Mouse (Mus musculus): ENCODE measurements around the gene Fgr. TPM values are rescaled to one million over a fixed set of nuclear protein-coding genes. Genes with fewer than 3 reads are reported as not detected.

The Fgr gene
- total and polyA plus RNA-seq, 3 experiments: 0.05 TPM; not detected in 2

DNA sequence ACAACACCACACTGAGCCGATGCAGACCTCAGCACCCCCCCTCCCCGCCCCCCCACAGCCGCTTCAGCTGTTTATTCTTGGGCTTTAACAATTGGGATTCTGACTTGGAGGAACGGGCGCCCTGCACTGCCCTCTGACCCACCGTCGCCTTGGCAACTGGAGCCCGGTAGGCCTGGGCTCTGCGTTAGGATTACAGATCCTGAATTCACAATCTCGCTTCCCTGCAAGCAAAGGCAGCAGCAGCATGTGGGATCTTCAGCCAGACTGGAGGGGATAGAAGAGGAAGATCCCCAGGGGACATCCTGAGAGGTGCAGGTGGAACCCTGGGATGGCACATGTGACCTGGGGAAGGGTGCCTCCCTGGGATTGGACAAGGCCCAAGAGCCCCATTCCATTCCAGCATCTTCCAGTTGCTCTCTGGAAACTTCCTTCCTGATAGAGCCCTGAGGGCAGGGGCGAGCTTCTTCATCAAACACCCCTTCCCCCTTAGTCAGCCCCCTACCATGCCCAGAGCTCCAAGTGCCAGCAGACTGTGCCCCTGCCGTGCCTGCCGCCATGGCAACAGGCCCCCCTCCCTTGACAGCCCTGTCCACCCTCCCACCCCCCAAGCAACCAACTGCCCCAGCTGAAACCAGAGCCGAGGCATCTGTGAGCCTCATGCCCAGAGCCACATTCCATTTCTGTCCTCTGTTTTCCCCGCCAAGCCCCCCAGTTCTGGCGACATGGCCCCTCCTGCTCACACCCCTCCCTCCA is 73.6 kb downstream of the Fgr start:
- DNase-seq (ENCODE audit: low spot score) (no peak), ATAC-seq (ENCODE audit: extremely low read depth, insufficient number of reproducible peaks, low FRiP score, poor library complexity, severe bottlenecking) (no peak)
- TF ChIP-seq GATA1 (IDR thresholded peaks at IDR 0.05; ENCODE audit: borderline replicate concordance, low read length) (no peak), GATA2 (IDR thresholded peaks at IDR 0.05; ENCODE audit: borderline replicate concordance, low read depth, low read length) (no peak), TAL1 (conservative IDR thresholded peaks at IDR 0.05; ENCODE audit: low read depth, low read length) (no peak), POLR2AphosphoS5 (IDR thresholded peaks at IDR 0.05; ENCODE audit: insufficient replicate concordance, low read depth, low read length) (no peak), CTCF (IDR thresholded peaks at IDR 0.05; ENCODE audit: low read depth, low read length) (no peak)
- H3K9me3 ChIP-seq (replicated peaks): no peaks in the 10 kb centered on the region
- H3K36me3 ChIP-seq (replicated peaks): peaks cover 3% of the 10 kb centered on the region
- H3K4me1 ChIP-seq (ENCODE audit: insufficient read depth, low read depth, low read length): peaks cover 55% of the 10 kb centered on the region
- no peak overlapping the region for H3K4me3 ChIP-seq (ENCODE audit: low read depth, low read length)
- peaks cover 57% of the 10 kb centered on the region; the same call in 1 of the 2 replicates for H3K27me3 ChIP-seq (ENCODE audit: insufficient read depth, low read length)

DNA sequence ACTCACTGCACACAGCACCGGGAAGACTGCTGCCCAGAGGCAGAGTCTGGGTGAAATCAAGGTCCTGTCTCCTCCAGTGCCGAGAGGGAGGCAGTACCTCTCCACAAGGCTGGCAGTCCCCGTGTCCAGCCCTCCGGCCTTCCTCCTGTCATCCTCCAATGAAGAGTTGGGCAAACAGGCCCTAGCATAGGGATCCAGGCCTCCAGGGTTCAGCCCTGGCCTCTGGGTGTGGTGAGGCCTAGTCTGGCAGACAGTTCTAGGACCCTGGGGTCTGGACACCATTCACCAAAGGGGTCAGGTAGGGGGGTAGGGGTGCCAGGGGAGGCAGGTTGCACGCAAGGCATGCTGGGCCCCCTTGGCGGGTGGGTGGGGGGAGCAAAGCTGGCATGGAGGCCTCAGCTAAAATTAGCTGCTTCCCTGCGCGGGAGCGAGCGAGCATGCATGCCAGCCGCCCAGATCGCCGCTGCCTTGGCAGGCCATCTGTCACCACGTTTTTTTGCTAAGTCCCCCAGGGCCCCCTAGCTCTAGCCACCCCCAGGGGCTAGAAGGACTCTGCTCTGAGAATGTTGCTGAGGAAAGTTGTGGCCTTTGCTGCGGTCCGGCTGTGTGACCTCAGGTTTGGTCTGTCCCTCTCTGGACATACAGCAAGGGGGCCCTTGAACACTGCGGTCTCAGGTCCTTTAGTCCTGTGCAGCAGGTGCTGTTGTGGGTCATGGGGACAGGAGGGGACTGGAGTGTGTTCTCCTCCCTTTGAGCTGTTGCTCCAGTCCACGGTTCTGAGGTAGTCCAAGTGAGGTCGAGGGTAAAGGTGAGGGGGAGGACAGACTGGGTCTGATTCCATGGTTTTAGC is 75.4 kb downstream of the Fgr start:
- ATAC-seq (ENCODE audit: extremely low read depth, insufficient number of reproducible peaks, low FRiP score, poor library complexity, severe bottlenecking): no peak
- peaks cover 8% of the 10 kb centered on the region for H3K36me3 ChIP-seq (replicated peaks)
- DNase-seq (ENCODE audit: low spot score): no peak
- TF ChIP-seq CTCF (IDR thresholded peaks at IDR 0.05; ENCODE audit: low read depth, low read length) (no peak), POLR2AphosphoS5 (IDR thresholded peaks at IDR 0.05; ENCODE audit: insufficient replicate concordance, low read depth, low read length) (no peak), GATA2 (IDR thresholded peaks at IDR 0.05; ENCODE audit: borderline replicate concordance, low read depth, low read length) (no peak), TAL1 (conservative IDR thresholded peaks at IDR 0.05; ENCODE audit: low read depth, low read length) (no peak), GATA1 (IDR thresholded peaks at IDR 0.05; ENCODE audit: borderline replicate concordance, low read length) (no peak)
- peaks cover 45% of the 10 kb centered on the region for H3K4me1 ChIP-seq (ENCODE audit: insufficient read depth, low read depth, low read length)
- peaks cover 46% of the 10 kb centered on the region; the same call in 1 of the 2 replicates for H3K27me3 ChIP-seq (ENCODE audit: insufficient read depth, low read length)
- no peaks in the 10 kb centered on the region for H3K9me3 ChIP-seq (replicated peaks)
- no peak overlapping the region for H3K4me3 ChIP-seq (ENCODE audit: low read depth, low read length)

DNA sequence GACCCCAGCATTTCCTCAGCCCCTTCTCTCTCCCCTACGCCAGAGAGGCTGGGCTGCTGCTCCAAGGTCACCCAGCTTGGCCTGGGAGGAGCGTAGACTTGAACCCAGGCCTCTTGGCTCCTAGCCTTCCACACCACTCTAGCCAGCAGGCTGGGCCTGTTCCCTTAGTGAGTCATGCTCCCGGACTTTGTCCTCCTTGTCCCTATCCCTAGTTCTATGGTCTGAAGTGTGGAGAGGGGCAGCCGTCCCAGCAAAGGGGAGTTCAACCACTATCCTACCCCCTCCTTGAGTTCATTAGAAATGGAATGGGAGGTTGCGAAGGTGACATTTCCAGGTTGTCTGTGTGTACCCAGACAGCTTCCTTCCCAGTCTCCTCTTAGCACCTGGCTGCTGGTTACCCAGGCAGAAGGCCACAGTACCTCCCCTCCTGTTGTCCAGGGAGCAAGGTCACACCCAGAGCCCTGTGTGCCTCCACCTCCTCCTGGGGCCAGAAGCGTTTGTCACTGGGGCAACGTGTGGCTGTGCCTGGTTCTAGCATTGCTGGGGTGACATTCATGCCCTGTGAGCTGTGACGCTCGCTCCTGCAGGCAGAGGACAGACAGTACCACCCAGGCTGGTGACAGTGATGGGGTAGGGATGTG is 76.4 kb downstream of the Fgr start:
- H3K4me3 ChIP-seq (ENCODE audit: low read depth, low read length): no peak overlapping the region
- H3K27me3 ChIP-seq (ENCODE audit: insufficient read depth, low read length): peaks cover 36% of the 10 kb centered on the region; the same call in 1 of the 2 replicates
- ATAC-seq (ENCODE audit: extremely low read depth, insufficient number of reproducible peaks, low FRiP score, poor library complexity, severe bottlenecking) (no peak), DNase-seq (ENCODE audit: low spot score) (no peak)
- peaks cover 48% of the 10 kb centered on the region for H3K4me1 ChIP-seq (ENCODE audit: insufficient read depth, low read depth, low read length)
- H3K9me3 ChIP-seq (replicated peaks): no peaks in the 10 kb centered on the region
- TF ChIP-seq GATA2 (IDR thresholded peaks at IDR 0.05; ENCODE audit: borderline replicate concordance, low read depth, low read length) (no peak), POLR2AphosphoS5 (IDR thresholded peaks at IDR 0.05; ENCODE audit: insufficient replicate concordance, low read depth, low read length) (no peak), TAL1 (conservative IDR thresholded peaks at IDR 0.05; ENCODE audit: low read depth, low read length) (no peak), CTCF (IDR thresholded peaks at IDR 0.05; ENCODE audit: low read depth, low read length) (no peak), GATA1 (IDR thresholded peaks at IDR 0.05; ENCODE audit: borderline replicate concordance, low read length) (no peak)
- H3K36me3 ChIP-seq (replicated peaks): peaks cover 14% of the 10 kb centered on the region

DNA sequence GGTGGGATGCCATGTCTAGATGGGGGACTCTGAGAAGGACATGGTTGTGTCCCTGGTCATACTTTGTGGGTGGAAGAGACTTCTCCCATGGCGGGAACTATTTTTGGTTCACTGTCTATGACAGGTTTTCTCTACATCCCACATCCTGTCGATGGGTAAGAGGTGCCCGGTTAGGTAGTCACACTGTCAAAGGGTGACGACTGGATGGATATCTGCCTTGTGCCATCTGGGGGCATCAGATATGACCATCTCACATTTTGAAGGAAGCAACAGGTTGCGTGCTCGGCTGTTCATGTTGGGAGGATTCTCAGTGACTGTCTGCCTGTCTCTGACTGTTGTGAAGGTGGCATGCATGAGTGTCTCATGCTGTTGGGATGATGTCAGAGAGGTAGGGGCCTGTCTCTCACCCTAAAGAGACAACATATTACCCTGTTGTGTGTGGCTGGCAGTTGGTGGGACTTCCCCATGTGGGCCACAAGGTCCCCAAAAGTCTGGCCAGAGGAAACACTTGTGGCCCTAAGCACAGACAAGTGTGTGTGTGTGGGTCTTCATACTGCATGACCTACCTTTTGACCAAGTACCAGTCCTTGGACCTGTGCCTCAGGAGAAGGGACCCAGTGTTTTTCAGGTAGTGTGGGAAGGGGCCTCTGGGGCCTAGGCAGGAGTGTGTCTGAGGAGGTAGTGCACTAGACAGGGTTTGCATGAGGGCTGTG is 77.1 kb downstream of the Fgr start:
- Histone ChIP-seq H3K4me1 (ENCODE audit: insufficient read depth, low read depth, low read length) (peaks cover 48% of the 10 kb centered on the region), H3K9me3 (replicated peaks) (no peaks in the 10 kb centered on the region), H3K36me3 (replicated peaks) (peaks cover 21% of the 10 kb centered on the region), H3K27me3 (ENCODE audit: insufficient read depth, low read length) (peaks cover 32% of the 10 kb centered on the region; the same call in 1 of the 2 replicates), H3K4me3 (ENCODE audit: low read depth, low read length) (no peak overlapping the region)
- no peak for DNase-seq (ENCODE audit: low spot score)
- ATAC-seq (ENCODE audit: extremely low read depth, insufficient number of reproducible peaks, low FRiP score, poor library complexity, severe bottlenecking): no peak
- TF ChIP-seq CTCF (IDR thresholded peaks at IDR 0.05; ENCODE audit: low read depth, low read length) (no peak), POLR2AphosphoS5 (IDR thresholded peaks at IDR 0.05; ENCODE audit: insufficient replicate concordance, low read depth, low read length) (no peak), GATA1 (IDR thresholded peaks at IDR 0.05; ENCODE audit: borderline replicate concordance, low read length) (no peak), GATA2 (IDR thresholded peaks at IDR 0.05; ENCODE audit: borderline replicate concordance, low read depth, low read length) (no peak), TAL1 (conservative IDR thresholded peaks at IDR 0.05; ENCODE audit: low read depth, low read length) (no peak)

DNA sequence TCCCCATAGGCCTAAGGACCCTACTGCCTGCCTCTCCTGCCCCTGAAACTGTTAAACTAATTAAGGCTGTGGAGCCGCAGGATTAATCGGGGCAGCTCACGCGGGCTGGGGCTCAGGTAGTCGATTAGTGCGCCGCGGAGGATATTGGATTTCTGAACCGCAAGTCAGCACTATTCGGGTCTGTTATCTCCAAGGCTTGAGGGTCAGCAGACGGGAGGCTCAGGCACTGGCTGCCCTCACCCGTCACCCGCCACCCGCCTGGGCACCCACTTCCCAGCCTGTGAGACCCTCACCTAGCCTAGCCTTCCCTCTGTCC is 77.6 kb downstream of the Fgr start:
- ATAC-seq (ENCODE audit: extremely low read depth, insufficient number of reproducible peaks, low FRiP score, poor library complexity, severe bottlenecking): no peak
- H3K27me3 ChIP-seq (ENCODE audit: insufficient read depth, low read length): peaks cover 29% of the 10 kb centered on the region; the same call in 1 of the 2 replicates
- H3K4me1 ChIP-seq (ENCODE audit: insufficient read depth, low read depth, low read length): peaks cover 49% of the 10 kb centered on the region
- TF ChIP-seq TAL1 (conservative IDR thresholded peaks at IDR 0.05; ENCODE audit: low read depth, low read length): no peak
- no peak for TF ChIP-seq CTCF (IDR thresholded peaks at IDR 0.05; ENCODE audit: low read depth, low read length)
- TF ChIP-seq GATA1 (IDR thresholded peaks at IDR 0.05; ENCODE audit: borderline replicate concordance, low read length): no peak
- no peak for TF ChIP-seq GATA2 (IDR thresholded peaks at IDR 0.05; ENCODE audit: borderline replicate concordance, low read depth, low read length)
- TF ChIP-seq POLR2AphosphoS5 (IDR thresholded peaks at IDR 0.05; ENCODE audit: insufficient replicate concordance, low read depth, low read length): no peak
- no peak overlapping the region for H3K4me3 ChIP-seq (ENCODE audit: low read depth, low read length)
- peaks cover 21% of the 10 kb centered on the region for H3K36me3 ChIP-seq (replicated peaks)
- H3K9me3 ChIP-seq (replicated peaks): no peaks in the 10 kb centered on the region
- no peak for DNase-seq (ENCODE audit: low spot score)

Other genes starting within 250 kb of the Fgr start
- 0.75 and 1.2 TPM in 2 replicates for gene Xkr8, start 241.5 kb upstream of the Fgr start, total RNA-seq (2014; fragmentation: Nextera tagmentation)
- 1.6 and 5.1 TPM in 2 replicates for gene Xkr8, start 241.5 kb upstream of the Fgr start, total RNA-seq (2017)
- 0.17 and 0.46 TPM in 2 replicates for gene Xkr8, start 241.5 kb upstream of the Fgr start, polyA plus RNA-seq (2012)
- gene Smpdl3b, start 216.8 kb upstream of the Fgr start, total RNA-seq (2014; fragmentation: Nextera tagmentation): not detected in 2 replicates
- 0.23 and 0.33 TPM in 2 replicates for gene Smpdl3b, start 216.8 kb upstream of the Fgr start, total RNA-seq (2017)
- gene Smpdl3b, start 216.8 kb upstream of the Fgr start, polyA plus RNA-seq (2012): 0.04 and 0.08 TPM in 2 replicates
- gene Rpa2, start 205.8 kb upstream of the Fgr start, total RNA-seq (2014; fragmentation: Nextera tagmentation): 48.8 and 56.5 TPM in 2 replicates
- gene Rpa2, start 205.8 kb upstream of the Fgr start, total RNA-seq (2017): 76.3 and 83.1 TPM in 2 replicates
- gene Rpa2, start 205.8 kb upstream of the Fgr start, polyA plus RNA-seq (2012): 109 and 132 TPM in 2 replicates
- gene Themis2, start 177.7 kb upstream of the Fgr start, total RNA-seq (2014; fragmentation: Nextera tagmentation): 0.38 TPM in 1 of 2 replicates, not detected in the other
- 0.29 and 0.55 TPM in 2 replicates for gene Themis2, start 177.7 kb upstream of the Fgr start, total RNA-seq (2017)
- 0.16 and 0.32 TPM in 2 replicates for gene Themis2, start 177.7 kb upstream of the Fgr start, polyA plus RNA-seq (2012)
- 52.9 and 58.8 TPM in 2 replicates for gene Ppp1r8, start 130.9 kb upstream of the Fgr start, total RNA-seq (2014; fragmentation: Nextera tagmentation)
- gene Ppp1r8, start 130.9 kb upstream of the Fgr start, total RNA-seq (2017): 69.7 and 73.5 TPM in 2 replicates
- gene Ppp1r8, start 130.9 kb upstream of the Fgr start, polyA plus RNA-seq (2012): 42.8 and 52.6 TPM in 2 replicates
- gene Stx12, start 89.6 kb upstream of the Fgr start, total RNA-seq (2014; fragmentation: Nextera tagmentation): 34.8 and 36.9 TPM in 2 replicates
- 35.2 and 39.6 TPM in 2 replicates for gene Stx12, start 89.6 kb upstream of the Fgr start, total RNA-seq (2017)
- gene Stx12, start 89.6 kb upstream of the Fgr start, polyA plus RNA-seq (2012): 6.6 and 6.7 TPM in 2 replicates
- 24.2 and 25.9 TPM in 2 replicates for gene Fam76a, start 51.5 kb upstream of the Fgr start, total RNA-seq (2014; fragmentation: Nextera tagmentation)
- gene Fam76a, start 51.5 kb upstream of the Fgr start, total RNA-seq (2017): 28.3 and 39.8 TPM in 2 replicates
- gene Fam76a, start 51.5 kb upstream of the Fgr start, polyA plus RNA-seq (2012): 15.4 and 16.2 TPM in 2 replicates
- gene Ahdc1, start 37.2 kb downstream of the Fgr start, total RNA-seq (2014; fragmentation: Nextera tagmentation): 15.6 and 19.8 TPM in 2 replicates
- 2.7 TPM in 2 replicates for gene Ahdc1, start 37.2 kb downstream of the Fgr start, total RNA-seq (2017)
- gene Ahdc1, start 37.2 kb downstream of the Fgr start, polyA plus RNA-seq (2012): 37.6 and 37.9 TPM in 2 replicates
- gene Wasf2, start 156.4 kb downstream of the Fgr start, total RNA-seq (2014; fragmentation: Nextera tagmentation): 127 and 152 TPM in 2 replicates
- gene Wasf2, start 156.4 kb downstream of the Fgr start, total RNA-seq (2017): 8.2 and 12.1 TPM in 2 replicates
- gene Wasf2, start 156.4 kb downstream of the Fgr start, polyA plus RNA-seq (2012): 54.9 and 58.3 TPM in 2 replicates
- not detected in 2 replicates for gene Cd164l2, start 238.0 kb downstream of the Fgr start, total RNA-seq (2014; fragmentation: Nextera tagmentation)
- not detected in 2 replicates for gene Cd164l2, start 238.0 kb downstream of the Fgr start, total RNA-seq (2017)
- gene Cd164l2, start 238.0 kb downstream of the Fgr start, polyA plus RNA-seq (2012): not detected in 2 replicates
- gene Gpr3, start 238.4 kb downstream of the Fgr start, total RNA-seq (2014; fragmentation: Nextera tagmentation): 0.58 TPM in 1 of 2 replicates, not detected in the other
- gene Gpr3, start 238.4 kb downstream of the Fgr start, total RNA-seq (2017): 0.06 and 0.16 TPM in 2 replicates
- 0.02 and 0.10 TPM in 2 replicates for gene Gpr3, start 238.4 kb downstream of the Fgr start, polyA plus RNA-seq (2012)

Data from G1E (cell line).